Mouse (Mus musculus): ENCODE measurements at regions not wholly inside any gene's neighbourhood (a gene's known extent, or its start where the extent isn't known, plus 50 kb on each side); places are given as distances from the start of the nearest gene placed in this dataset.

DNA sequence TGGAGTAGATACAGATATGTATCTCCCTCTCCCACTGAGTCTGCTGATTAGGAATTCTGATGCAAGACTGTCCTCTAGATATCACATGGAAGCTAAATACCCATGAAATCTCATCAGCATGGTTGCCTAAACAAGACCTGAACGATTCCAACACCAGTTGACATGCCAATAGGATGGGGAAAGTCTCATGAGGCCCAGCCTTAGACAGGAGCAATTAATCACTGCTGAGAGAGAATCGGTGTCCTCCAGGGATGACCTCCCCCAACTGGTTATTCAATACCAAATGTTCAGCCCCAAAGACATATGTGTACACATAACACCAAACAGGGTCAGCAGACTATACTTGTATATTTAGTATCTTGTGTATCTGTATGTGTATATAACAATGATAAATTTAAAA is 314.5 kb upstream of the Pkdcc start:
- TF ChIP-seq CTCF (IDR thresholded peaks at IDR 0.05) (no peak), EP300 (IDR thresholded peaks at IDR 0.05; ENCODE audit: insufficient read depth, low read depth, low read length) (no peak)
